Mouse (Mus musculus) yolk sac, embryonic 10.5 days (tissue): ENCODE data around the gene Olfr889.
"Not testable (repeated sequence)": the region's sequence is repeated elsewhere in the genome, so short reads cannot be mapped to it uniquely, and the experiment has no call there.

Experiments
- DNase-seq: peaks from one replicate; pipeline ENCODE4 v3.0.0-alpha.2; 2017; ENCODE audit warnings: low spot score

Olfr889 gene

GRCm38 (mm10) chr9:38114898-38115297 is at the start of gene Olfr889:
Gene Olfr889 (plus strand): TSS chr9:38115198.
- no peak for DNase-seq

DNA sequence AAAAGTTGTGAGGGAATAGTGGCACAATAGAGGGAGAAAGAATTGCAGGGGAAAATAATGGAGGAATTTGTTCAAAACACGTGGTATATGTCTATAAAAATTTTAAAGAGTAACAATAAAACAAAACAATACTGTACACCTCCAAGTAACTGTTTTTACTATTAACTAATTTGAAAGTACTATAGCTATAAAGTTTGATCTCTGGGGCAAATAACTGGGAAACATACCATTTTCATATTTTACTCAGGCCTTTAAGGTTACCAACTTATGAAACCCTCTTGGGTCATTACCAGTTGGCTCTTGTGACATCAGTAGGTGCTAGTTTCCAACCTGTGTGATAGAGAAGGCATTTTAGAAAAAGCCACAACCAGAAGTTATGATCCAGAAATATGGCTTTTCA is 31.2 kb upstream of the Olfr889 start, which contains the start of gene Olfr887:
TSS of gene Olfr887 (plus strand) at position 301 of the 400 bp plus-strand sequence.
- no peak for DNase-seq

- DNase-seq = no peak
Measured at GRCm38 (mm10) chr9:38107828-38108227, 7.2 kb upstream of the Olfr889 start, which contains the start of gene Olfr888. Gene Olfr888 (plus strand): TSS chr9:38108128.

DNA sequence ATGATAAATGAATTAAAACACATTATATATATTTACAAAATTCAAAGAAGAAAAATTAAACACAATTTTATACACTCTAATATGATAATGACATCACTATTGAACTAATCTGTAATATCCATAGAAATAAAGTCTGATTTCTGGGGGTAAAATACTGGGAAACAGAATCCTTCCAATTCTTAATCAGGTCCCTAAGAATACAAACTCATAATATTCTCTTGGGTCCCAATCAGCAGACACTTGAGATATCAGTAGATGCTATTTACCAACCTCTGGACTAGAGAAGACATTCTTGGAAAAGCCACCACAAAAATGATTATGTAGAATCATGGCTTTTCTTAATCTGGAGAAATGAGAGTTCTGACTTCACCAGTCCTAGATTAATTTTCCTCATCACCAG is 27.2 kb downstream of the Olfr889 start, which contains the start of gene Olfr890:
TSS of gene Olfr890 (plus strand) at position 301 of the 400 bp plus-strand sequence.
- DNase-seq = no peak

DNA sequence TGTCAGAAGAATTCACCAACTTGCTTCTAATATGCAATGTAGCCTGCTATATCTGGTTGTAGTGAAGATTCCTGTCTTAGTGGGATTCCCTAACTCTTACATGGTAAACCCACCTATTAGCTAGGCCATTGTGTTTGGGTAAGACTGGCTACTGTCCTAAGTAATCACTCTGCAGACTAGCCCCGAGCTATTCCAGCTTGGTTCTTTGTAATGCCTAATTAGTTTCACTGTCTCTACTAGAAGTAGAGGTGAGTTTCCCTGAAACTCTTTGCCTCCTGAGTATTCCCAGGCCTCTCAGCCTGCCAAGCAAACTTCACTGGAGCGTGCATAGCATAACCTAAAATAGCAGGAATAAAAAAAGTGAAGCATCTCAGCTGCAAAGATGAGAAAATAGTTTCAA is 53.3 kb downstream of the Olfr889 start:
- DNase-seq = not testable (repeated sequence)
